Mouse (Mus musculus): ENCODE results near the gene Olr1.

GRCm38 (mm10) chr6:129512868-129513267 is 5.9 kb upstream of the Olr1 start:
- TF ChIP-seq CTCF (IDR thresholded peaks at IDR 0.05) (no peak), EP300 (IDR thresholded peaks at IDR 0.05) (no peak)
